Comparison of ENCODE assay signal across 19 mouse cellular contexts in genomic region chr2:147886191-147886590, GRCm38 (mm10).
DNase-seq lines count a peak whose midpoint lies in the region; ATAC-seq and TF ChIP-seq lines count a peak whose summit lies in the region.
"Had no signal": no experiment of that assay in that cellular context is flagged by ENCODE, and none has a peak within 500 bp of the region (broad histone marks: within the 10 kb centered on the region; RNA-seq: fewer than 3 reads in every experiment).

No protein-coding gene starts in this region.

- no peak overlapping the region for H3K4me3 ChIP-seq in intestine, embryonic 14.5 days (ENCODE audit: low read depth, low read length)
- no peak overlapping the region for H3K4me3 ChIP-seq in intestine, postnatal 0 days (ENCODE audit: low read depth, low read length)
- H3K4me3 ChIP-seq in midbrain, embryonic 16.5 days (ENCODE audit: low read depth, low read length): no peak overlapping the region
- H3K4me3 ChIP-seq in midbrain, embryonic 14.5 days (replicated peaks; ENCODE audit: low read depth, low read length): no peak overlapping the region
- H3K4me3 ChIP-seq: embryonic facial prominence, embryonic 10.5 days; forebrain, embryonic 13.5 days; gastrocnemius, adult 2 months; heart, embryonic 12.5 days; hindbrain, embryonic 10.5 days had no signal

- no peak for TF ChIP-seq CTCF in intestine, postnatal 0 days (IDR thresholded peaks at IDR 0.05; ENCODE audit: low read depth)

- DNase-seq in intestine, embryonic 14.5 days (ENCODE audit: low spot score): peak; percentile 28
- no peak for DNase-seq in midbrain, embryonic 14.5 days
- DNase-seq in embryo, embryonic 11 days: peak; percentile 14
- DNase-seq in testis, postnatal 10 days (ENCODE audit: low spot score): no peak
- no peak for DNase-seq in spleen, postnatal 36 days (ENCODE audit: low spot score in 2 of 2)
- DNase-seq: adrenal gland, adult 8-10 months; adrenal gland, postnatal 36 days; cerebellum, adult 2 months; cerebellum, postnatal 10 days; forebrain, postnatal 0 days; gastrocnemius, adult 2 months; gastrocnemius, postnatal 25 days had no signal

- H3K9ac ChIP-seq in intestine, embryonic 14.5 days (ENCODE audit: low read length): no peak overlapping the region
- no peak overlapping the region for H3K9ac ChIP-seq in intestine, postnatal 0 days (ENCODE audit: low read depth, low read length)
- H3K9ac ChIP-seq in midbrain, embryonic 16.5 days (ENCODE audit: low read depth, low read length): no peak overlapping the region
- no peak overlapping the region for H3K9ac ChIP-seq in midbrain, embryonic 14.5 days (replicated peaks; ENCODE audit: low read length)
- H3K9ac ChIP-seq: forebrain, embryonic 13.5 days; forebrain, postnatal 0 days; heart, embryonic 12.5 days; hindbrain, embryonic 14.5 days had no signal

- H3K36me3 ChIP-seq in intestine, embryonic 14.5 days (ENCODE audit: control insufficient read depth, insufficient read depth, low read length): no peaks in the 10 kb centered on the region
- H3K36me3 ChIP-seq in intestine, postnatal 0 days (ENCODE audit: control insufficient read depth, insufficient read depth): no peaks in the 10 kb centered on the region
- H3K36me3 ChIP-seq in midbrain, embryonic 16.5 days (ENCODE audit: control insufficient read depth, insufficient read depth, low read length): no peaks in the 10 kb centered on the region
- H3K36me3 ChIP-seq in midbrain, embryonic 14.5 days (ENCODE audit: control insufficient read depth, insufficient read depth, low read length): no peaks in the 10 kb centered on the region
- H3K36me3 ChIP-seq: embryonic facial prominence, embryonic 10.5 days; heart, embryonic 12.5 days; hindbrain, embryonic 10.5 days had no signal

- H3K9me3 ChIP-seq in intestine, embryonic 14.5 days (ENCODE audit: control insufficient read depth, low read length): no peaks in the 10 kb centered on the region
- H3K9me3 ChIP-seq in intestine, postnatal 0 days (ENCODE audit: control insufficient read depth): no peaks in the 10 kb centered on the region
- H3K9me3 ChIP-seq in midbrain, embryonic 16.5 days (replicated peaks; ENCODE audit: control insufficient read depth, low read length, poor library complexity, severe bottlenecking): no peaks in the 10 kb centered on the region
- no peaks in the 10 kb centered on the region for H3K9me3 ChIP-seq in midbrain, embryonic 14.5 days (ENCODE audit: control insufficient read depth, low read length)
- H3K9me3 ChIP-seq: embryonic facial prominence, embryonic 10.5 days; forebrain, embryonic 13.5 days; heart, embryonic 12.5 days; hindbrain, embryonic 10.5 days had no signal

- 28% methylated on average over 6 of the region's 6 CpGs for WGBS in intestine, embryonic 14.5 days
- WGBS in intestine, postnatal 0 days: 23% methylated on average over 6 of the region's 6 CpGs
- WGBS in midbrain, embryonic 16.5 days: 54% methylated on average over 6 of the region's 6 CpGs
- 59% methylated on average over 6 of the region's 6 CpGs for WGBS in midbrain, embryonic 14.5 days

- no peak for ATAC-seq in intestine, embryonic 14.5 days (replicated peaks; ENCODE audit: low FRiP score, low TSS enrichment, low read depth)
- ATAC-seq in intestine, postnatal 0 days: no peak
- ATAC-seq in midbrain, embryonic 16.5 days: peak; percentile 28; the same call in 1 of the 2 replicates
- ATAC-seq in midbrain, embryonic 14.5 days (ENCODE audit: low FRiP score, low TSS enrichment): no peak
- ATAC-seq: forebrain, embryonic 13.5 days; forebrain, postnatal 0 days had no signal

- H3K27ac ChIP-seq in intestine, embryonic 14.5 days (ENCODE audit: low read depth): no peak overlapping the region
- no peak overlapping the region for H3K27ac ChIP-seq in intestine, postnatal 0 days (ENCODE audit: low read depth, low read length)
- no peak overlapping the region for H3K27ac ChIP-seq in midbrain, embryonic 16.5 days (ENCODE audit: low read length)
- no peak overlapping the region for H3K27ac ChIP-seq in midbrain, embryonic 14.5 days (replicated peaks; ENCODE audit: low read depth, low read length)
- H3K27ac ChIP-seq: embryonic facial prominence, embryonic 10.5 days; forebrain, embryonic 13.5 days; gastrocnemius, adult 2 months; hindbrain, embryonic 10.5 days; hindbrain, embryonic 14.5 days had no signal

- H3K27me3 ChIP-seq in intestine, embryonic 14.5 days (replicated peaks; ENCODE audit: control insufficient read depth, insufficient read depth, low read length): no peaks in the 10 kb centered on the region
- H3K27me3 ChIP-seq in intestine, postnatal 0 days (replicated peaks; ENCODE audit: control insufficient read depth, insufficient read depth, low read length): no peaks in the 10 kb centered on the region
- H3K27me3 ChIP-seq in midbrain, embryonic 16.5 days (ENCODE audit: control insufficient read depth, insufficient read depth, low read depth, low read length): no peaks in the 10 kb centered on the region; the same call in 1 of the 2 replicates
- no peaks in the 10 kb centered on the region for H3K27me3 ChIP-seq in midbrain, embryonic 14.5 days (ENCODE audit: control insufficient read depth, insufficient read depth, low read length)
- H3K27me3 ChIP-seq: forebrain, embryonic 13.5 days; heart, embryonic 12.5 days had no signal

- no peaks in the 10 kb centered on the region for H3K4me1 ChIP-seq in intestine, embryonic 14.5 days (replicated peaks; ENCODE audit: control insufficient read depth, insufficient read depth, low read length)
- no peaks in the 10 kb centered on the region for H3K4me1 ChIP-seq in intestine, postnatal 0 days (replicated peaks; ENCODE audit: control insufficient read depth, insufficient read depth, low read length)
- H3K4me1 ChIP-seq in midbrain, embryonic 16.5 days (ENCODE audit: control insufficient read depth, insufficient read depth, low read length): no peaks in the 10 kb centered on the region
- H3K4me1 ChIP-seq in midbrain, embryonic 14.5 days (ENCODE audit: control insufficient read depth, insufficient read depth, low read length): no peaks in the 10 kb centered on the region
- H3K4me1 ChIP-seq: forebrain, embryonic 13.5 days; heart, embryonic 12.5 days; hindbrain, embryonic 10.5 days had no signal

- H3K4me2 ChIP-seq in intestine, embryonic 14.5 days (ENCODE audit: low read length): no peak overlapping the region
- H3K4me2 ChIP-seq in intestine, postnatal 0 days (replicated peaks; ENCODE audit: low read depth): no peak overlapping the region
- H3K4me2 ChIP-seq in midbrain, embryonic 16.5 days (ENCODE audit: low read length): no peak overlapping the region
- no peak overlapping the region for H3K4me2 ChIP-seq in midbrain, embryonic 14.5 days (ENCODE audit: low read length)
- H3K4me2 ChIP-seq: forebrain, embryonic 13.5 days; heart, embryonic 12.5 days; hindbrain, embryonic 14.5 days had no signal

Comparison
In these comparisons a context has a peak if more than half of its experiments do, and no peak if none do; other contexts are left out.
1. DNase-seq: peak in intestine, embryonic 14.5 days (single experiment) and embryo, embryonic 11 days (single experiment); none in midbrain, embryonic 14.5 days (single experiment), testis, postnatal 10 days (single experiment) and spleen, postnatal 36 days (0 of 2).